Comparison of ENCODE assay signal across 21 mouse cellular contexts in genomic region chr1:149882419-149883025, GRCm38 (mm10).
A peak's percentile ranks its signal among the peaks of the same experiment; 100 is the strongest.
DNase-seq lines count a peak whose midpoint lies in the region; ATAC-seq and TF ChIP-seq lines count a peak whose summit lies in the region.
"Had no signal": no experiment of that assay in that cellular context is flagged by ENCODE, and none has a peak within 500 bp of the region (broad histone marks: within the 10 kb centered on the region; RNA-seq: fewer than 3 reads in every experiment).

No protein-coding gene starts in this region.

- no peak for TF ChIP-seq CTCF in layer of hippocampus, adult 2 months (conservative IDR thresholded peaks at IDR 0.05)
- TF ChIP-seq CTCF in brain, embryonic 14.5 days (IDR thresholded peaks at IDR 0.05; ENCODE audit: borderline replicate concordance, extremely low read depth, insufficient read depth, insufficient read length) = no peak
- TF ChIP-seq CTCF in embryonic fibroblast, embryonic 13.5 days (IDR thresholded peaks at IDR 0.05; ENCODE audit: borderline replicate concordance, insufficient read depth, low read length) = no peak

- peak; percentile 91 for ATAC-seq in frontal cortex, adult (ENCODE audit: low TSS enrichment)
- ATAC-seq: hindbrain, postnatal 0 days had no signal

- no peak for TF ChIP-seq POLR2A in brain, embryonic 14.5 days (IDR thresholded peaks at IDR 0.05; ENCODE audit: borderline replicate concordance, extremely low read depth, insufficient read depth, insufficient read length, poor library complexity, severe bottlenecking)
- no peak for TF ChIP-seq POLR2A in embryonic fibroblast, embryonic 13.5 days (IDR thresholded peaks at IDR 0.05; ENCODE audit: low read depth, low read length)

- H3K4me1 ChIP-seq in embryonic fibroblast, embryonic 13.5 days (ENCODE audit: control insufficient read depth, insufficient read depth, low read length) = 0 out of 2 replicates have a peak, but pooled peaks cover 4% of the 10 kb centered on the region
- H3K4me1 ChIP-seq: embryonic facial prominence, embryonic 12.5 days; heart, embryonic 10.5 days; hindbrain, embryonic 13.5 days had no signal

- no peak overlapping the region for H3K4me3 ChIP-seq in layer of hippocampus, adult 2 months
- H3K4me3 ChIP-seq in embryonic fibroblast, embryonic 13.5 days (ENCODE audit: insufficient read depth, low read length) = no peak overlapping the region
- H3K4me3 ChIP-seq: embryonic facial prominence, embryonic 12.5 days; gastrocnemius, adult 2 months; heart, embryonic 10.5 days; hindbrain, embryonic 13.5 days had no signal

- no peak for DNase-seq in frontal cortex, postnatal 10 days (ENCODE audit: low spot score in 2 of 2)
- no peak for DNase-seq in layer of hippocampus, adult 2 months (ENCODE audit: low spot score in 2 of 2)
- DNase-seq in layer of hippocampus, postnatal 36 days = no peak
- peak; percentile 73 for DNase-seq in brain, embryonic 14.5 days (ENCODE audit: low read depth)
- DNase-seq in ovary, postnatal 36 days (ENCODE audit: low spot score) = no peak
- DNase-seq in heart, adult 11 months = no peak
- DNase-seq: adrenal gland, adult 2 months; adrenal gland, postnatal 25 days; cerebellum, adult 11 months; cerebellum, adult 8-10 months; cerebellum, postnatal 14 days; gastrocnemius, adult 2 months; gastrocnemius, postnatal 25 days; heart, postnatal 10 days; heart, postnatal 4 days had no signal

- peak overlapping the region; percentile 33; the same call in 1 of the 2 replicates for H3K27ac ChIP-seq in layer of hippocampus, adult 2 months
- peak overlapping the region; percentile 32; the same call in 1 of the 2 replicates for H3K27ac ChIP-seq in embryonic fibroblast, embryonic 13.5 days (ENCODE audit: insufficient read depth, low read length)
- H3K27ac ChIP-seq: embryonic facial prominence, embryonic 12.5 days; gastrocnemius, adult 2 months; heart, embryonic 10.5 days; hindbrain, embryonic 13.5 days; hindbrain, postnatal 0 days had no signal
